Mouse (Mus musculus) gastrocnemius, adult 2 months (tissue): Measurements from ENCODE around the gene Arhgap35. TPM values are rescaled to one million over a fixed set of nuclear protein-coding genes. Genes with fewer than 3 reads are reported as not detected.

Experiments used
- DNase-seq: peaks from one replicate; pipeline ENCODE4 v3.0.0; 2022
- H3K27ac ChIP-seq: fragments of 200-600 bp; 2 replicates; pipeline ENCODE4 v1.8.1; 2022; ENCODE audit warnings: mild to moderate bottlenecking
- H3K4me3 ChIP-seq: fragments of 200-600 bp; 2 replicates; pipeline ENCODE4 v1.8.1; 2022; ENCODE audit warnings: mild to moderate bottlenecking, moderate library complexity
- CTCF ChIP-seq: fragments of 200-600 bp; IDR thresholded peaks from 2 replicates; pipeline ENCODE4 v1.8.1; 2022; ENCODE audit warnings: antibody characterized with exemption, mild to moderate bottlenecking, moderate library complexity
- intact Hi-C: fragments of 180-260 bp; cut with DNase I; formaldehyde crosslinking; loops from one replicate; pipeline ENCODE4 v1.15.1; 2025
- total RNA-seq, 2 experiments: library from RNA; stranded (reverse); gene quantifications; 2 replicates each; pipeline ENCODE4 v1.2.3; 2021

Gene Arhgap35
- total RNA-seq, 2 experiments from 2014 or later = 19.3 to 20.6 TPM

- intact Hi-C loops = no loop called here
- no peak for TF ChIP-seq CTCF
- Histone ChIP-seq H3K27ac (peak within 1 kb of the TSS; percentile 87), H3K4me3 (peak within 1 kb of the TSS; percentile 89)
- peak; percentile 94 for DNase-seq
Measured at GRCm38 (mm10) chr7:16452587-16453073, 162.2 kb downstream of the Arhgap35 start, which contains the start of gene Tmem160. TSS of gene Tmem160 (plus strand) at chr7:16452779.

DNA sequence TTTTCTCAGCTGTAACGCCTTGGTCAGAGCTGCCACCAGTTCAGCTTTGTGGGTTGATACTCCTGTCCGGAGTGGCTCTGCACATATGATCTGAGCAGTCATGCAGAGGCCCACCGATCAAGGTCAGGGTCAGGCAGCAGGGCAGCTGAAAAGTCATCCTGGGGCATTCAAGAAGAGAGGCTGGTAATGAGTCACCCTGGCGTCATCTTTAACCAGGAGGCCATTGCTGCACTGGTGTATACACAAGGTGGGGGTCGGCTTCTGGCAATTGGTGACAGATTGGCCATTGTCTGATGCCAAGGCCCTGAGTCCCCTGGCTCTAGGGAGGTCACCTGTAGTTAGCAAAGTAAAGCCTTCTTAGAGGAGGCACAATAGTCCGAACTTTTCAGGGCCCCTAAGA lies 163.1 kb downstream of the Arhgap35 start:
- Histone ChIP-seq H3K4me3 (no peak overlapping the region), H3K27ac (peak overlapping the region; percentile 87; the same call in 1 of the 2 replicates)
- DNase-seq = no peak
- intact Hi-C loops = no loop called here
- no peak for TF ChIP-seq CTCF

Other genes with a start within 250 kb of the Arhgap35 start
- 10 to 100 TPM; 21.6 to 34.8 TPM for gene Sae1, start 227.2 kb downstream of the Arhgap35 start, total RNA-seq
- gene Zc3h4, start 214.1 kb downstream of the Arhgap35 start, total RNA-seq = 10 to 100 TPM; 29.9 to 32.0 TPM
- 10 to 100 TPM; 49.2 to 50.0 TPM for gene Tmem160, start 162.2 kb downstream of the Arhgap35 start, total RNA-seq
- not detected for gene Npas1, start 137.3 kb downstream of the Arhgap35 start, total RNA-seq
- not detected for gene Ceacam15, start 60.7 kb upstream of the Arhgap35 start, total RNA-seq
- not detected for gene Ceacam9, start 106.9 kb upstream of the Arhgap35 start, total RNA-seq
- 10 to 100 TPM; 49.6 to 56.4 TPM for gene Ap2s1, start 123.4 kb upstream of the Arhgap35 start, total RNA-seq
- gene Slc1a5, start 166.3 kb upstream of the Arhgap35 start, total RNA-seq = 10 to 100 TPM; 11.0 to 14.6 TPM
- gene Strn4, start 200.9 kb upstream of the Arhgap35 start, total RNA-seq = 10 to 100 TPM; 16.2 to 16.6 TPM
- 10 to 100 TPM; 51.2 to 58.3 TPM for gene Fkrp, start 201.7 kb upstream of the Arhgap35 start, total RNA-seq
- gene Prkd2, start 227.9 kb upstream of the Arhgap35 start, total RNA-seq = 1 to 10 TPM; 3.9 to 8.2 TPM